Mouse (Mus musculus) limb, embryonic 11.5 days (tissue): ENCODE results near the gene Gm3417. TPM values are rescaled to one million over a fixed set of nuclear protein-coding genes. Genes with fewer than 3 reads are reported as not detected.

Experiments used
- ATAC-seq: fragments of 200-750 bp; cut with Nextera tagmentation; 2 replicates; pipeline ENCODE4 v1.8.0; 2017; ENCODE audit warnings: low read depth; ENCODE audit not compliant: insufficient number of reproducible peaks, low FRiP score, low TSS enrichment
- DNase-seq: peaks from one replicate; pipeline ENCODE4 v3.0.0-alpha.2; 2015; ENCODE audit warnings: low spot score
- H3K27ac ChIP-seq: fragments of 300-500 bp; sonication (generic); replicated peaks from 2 replicates; pipeline ENCODE4 v1.5.1; 2014; ENCODE audit warnings: low read depth, mild to moderate bottlenecking, low read length
- H3K27me3 ChIP-seq: fragments of 300-500 bp; sonication (generic); 2 replicates; pipeline ENCODE4 v1.6.1; 2014; ENCODE audit warnings: mild to moderate bottlenecking, low read length, mixed read lengths; ENCODE audit not compliant: control insufficient read depth, insufficient read depth
- H3K36me3 ChIP-seq: fragments of 300-500 bp; sonication (generic); 2 replicates; pipeline ENCODE4 v1.6.1; 2014; ENCODE audit warnings: mild to moderate bottlenecking, low read length, moderate library complexity, mixed read lengths; ENCODE audit not compliant: control insufficient read depth, insufficient read depth
- H3K4me1 ChIP-seq: fragments of 300-500 bp; sonication (generic); 2 replicates; pipeline ENCODE4 v1.6.1; 2014; ENCODE audit warnings: low read length, mixed read lengths; ENCODE audit not compliant: control insufficient read depth, insufficient read depth
- H3K4me2 ChIP-seq: fragments of 300-500 bp; sonication (generic); 2 replicates; pipeline ENCODE4 v1.6.1; 2014; ENCODE audit warnings: low read depth, mild to moderate bottlenecking, moderate library complexity; ENCODE audit not compliant: severe bottlenecking
- H3K4me3 ChIP-seq: fragments of 300-500 bp; sonication (generic); 2 replicates; pipeline ENCODE4 v1.5.1; 2014; ENCODE audit warnings: low read depth, low read length
- H3K9ac ChIP-seq: fragments of 300-500 bp; sonication (generic); 2 replicates; pipeline ENCODE4 v1.6.1; 2014; ENCODE audit warnings: mild to moderate bottlenecking, low read length
- H3K9me3 ChIP-seq: fragments of 300-500 bp; sonication (generic); 2 replicates; pipeline ENCODE4 v1.6.1; 2016; ENCODE audit warnings: low read length; ENCODE audit not compliant: control insufficient read depth
- WGBS: fragments of 180-500 bp; shearing (Covaris S2); extraction: QIAGEN DNeasy Blood & Tissue Kit; methylation state at CpG from one replicate; pipeline ENCODE4 v1.1.7; 2014; 5-methylcytosine and 5-hydroxymethylcytosine counted together
- polyA plus RNA-seq: library from polyadenylated mRNA; unstranded; fragments of >200 nt; fragmentation: Nextera tagmentation; extraction: Ambion mirVana; gene quantifications from 2 replicates; pipeline ENCODE4 v1.2.1, GENCODE M21; 2014

Gm3417 gene
- polyA plus RNA-seq, 1 experiment from 2014 or later: 0.23 TPM

GRCm38 (mm10) chr17:14921582-14921981, 57.0 kb downstream of the Gm3417 start:
- no peak for ATAC-seq
- no peaks in the 10 kb centered on the region for H3K9me3 ChIP-seq
- WGBS: 65% methylated on average over 6 of the region's 6 CpGs

GRCm38 (mm10) chr17:14917866-14918265, 60.7 kb downstream of the Gm3417 start:
- Histone ChIP-seq H3K4me3 (no peak overlapping the region), H3K27ac (no peak overlapping the region), H3K4me1 (no peaks in the 10 kb centered on the region), H3K27me3 (no peaks in the 10 kb centered on the region), H3K4me2 (no peak overlapping the region), H3K36me3 (no peaks in the 10 kb centered on the region), H3K9me3 (no peaks in the 10 kb centered on the region), H3K9ac (no peak overlapping the region)
- DNase-seq (no peak), ATAC-seq (no peak)
- WGBS: 89% methylated on average over 8 of the region's 8 CpGs

More at GRCm38 (mm10) chr17:14921582-14921981, 57.0 kb downstream of the Gm3417 start:
- H3K9ac ChIP-seq: no peak overlapping the region
- H3K36me3 ChIP-seq: no peaks in the 10 kb centered on the region
- no peak overlapping the region for H3K27ac ChIP-seq
- no peak overlapping the region for H3K4me3 ChIP-seq
- H3K27me3 ChIP-seq: no peaks in the 10 kb centered on the region
- no peaks in the 10 kb centered on the region for H3K4me1 ChIP-seq
- no peak overlapping the region for H3K4me2 ChIP-seq
- DNase-seq: no peak

GRCm38 (mm10) chr17:14914401-14914800, 64.2 kb downstream of the Gm3417 start:
- no peaks in the 10 kb centered on the region for H3K36me3 ChIP-seq
- H3K4me3 ChIP-seq: no peak overlapping the region
- WGBS: 86% methylated on average over 4 of the region's 4 CpGs
- H3K4me1 ChIP-seq: no peaks in the 10 kb centered on the region
- H3K27me3 ChIP-seq: no peaks in the 10 kb centered on the region
- no peaks in the 10 kb centered on the region for H3K9me3 ChIP-seq
- no peak overlapping the region for H3K4me2 ChIP-seq
- no peak for DNase-seq
- no peak for ATAC-seq
- no peak overlapping the region for H3K27ac ChIP-seq
- H3K9ac ChIP-seq: no peak overlapping the region

Other genes starting within 250 kb of the Gm3417 start
- gene Wdr27, start 35.6 kb downstream of the Gm3417 start, polyA plus RNA-seq: 3.9 and 4.4 TPM in 2 replicates
- 24.1 and 28.8 TPM in 2 replicates for gene 1600012H06Rik, start 35.6 kb downstream of the Gm3417 start, polyA plus RNA-seq
- 39.9 and 44.8 TPM in 2 replicates for gene Phf10, start 17.5 kb downstream of the Gm3417 start, polyA plus RNA-seq
- gene 9030025P20Rik, start 322 bp downstream of the Gm3417 start, polyA plus RNA-seq: 8.6 and 9.1 TPM in 2 replicates
- gene Gm3435, start 31.4 kb upstream of the Gm3417 start, polyA plus RNA-seq: 5.5 and 6.2 TPM in 2 replicates
- 68.3 and 74.3 TPM in 2 replicates for gene Ermard, start 62.4 kb upstream of the Gm3417 start, polyA plus RNA-seq
- 0.47 TPM in 1 of 2 replicates, not detected in the other for gene Tcte3, start 62.7 kb upstream of the Gm3417 start, polyA plus RNA-seq
- 2.5 and 3.2 TPM in 2 replicates for gene Gm3448, start 62.7 kb upstream of the Gm3417 start, polyA plus RNA-seq